In the genomic region with DNA sequence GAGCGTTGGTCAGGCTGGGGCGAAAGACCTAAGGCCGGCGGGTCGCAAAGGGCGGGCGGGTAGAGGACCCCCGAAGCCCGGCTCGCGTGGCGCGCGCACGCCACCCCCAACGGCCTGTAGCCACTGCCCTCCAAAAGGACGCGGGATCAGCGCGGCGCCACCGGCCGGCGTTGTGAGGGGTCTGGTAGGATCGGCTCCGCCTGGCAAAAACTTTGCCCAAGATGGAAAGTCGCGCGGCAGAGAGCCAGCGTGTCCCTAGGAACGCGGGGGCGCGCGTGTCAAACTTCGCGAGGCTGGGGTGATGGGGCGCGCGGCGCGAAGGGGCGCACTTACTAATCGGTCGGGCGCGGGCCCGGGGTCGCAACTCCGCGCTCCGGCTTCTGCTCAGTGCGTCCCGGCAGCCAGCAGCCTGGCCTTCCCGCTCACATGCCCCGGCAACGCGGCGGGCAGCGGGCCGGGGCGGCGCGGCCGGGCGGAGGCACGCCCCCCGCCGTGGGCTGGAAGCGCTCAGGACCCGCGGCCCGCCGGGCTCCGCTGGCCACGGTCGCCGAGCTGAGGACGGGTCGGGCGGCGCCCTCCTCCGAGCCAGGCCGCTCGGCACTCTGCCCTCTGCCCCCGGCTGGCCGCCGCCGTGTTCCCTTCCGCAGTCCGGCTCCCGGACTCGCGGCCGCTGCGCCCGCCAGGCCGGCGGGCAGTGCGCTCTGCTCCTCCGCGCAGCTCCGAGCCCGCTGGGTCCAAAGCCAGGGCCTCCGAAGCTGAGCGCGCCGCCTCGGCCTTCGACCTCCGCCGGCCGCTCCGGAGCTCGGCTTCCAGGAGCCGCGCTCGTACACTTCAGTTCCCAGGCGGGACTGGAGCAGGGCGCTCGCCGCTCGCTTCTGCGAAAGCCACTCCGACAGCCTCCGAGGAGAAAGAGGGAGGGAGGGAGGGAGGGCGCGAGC, we compare ENCODE assay signal across 8 mouse cellular contexts. TPM values are rescaled to one million over a fixed set of nuclear protein-coding genes. Genes with fewer than 3 reads are reported as not detected.
A peak's percentile ranks its signal among the peaks of the same experiment; 100 is the strongest.
DNase-seq lines count a peak whose midpoint lies in the region; ATAC-seq and TF ChIP-seq lines count a peak whose summit lies in the region.

Gene Sox13 (minus strand): TSS at position 835 of the 938 bp plus-strand sequence.

- peaks cover 17% of the 10 kb centered on the region for H3K27me3 ChIP-seq in spleen, adult 2 months (ENCODE audit: control insufficient read depth, insufficient read depth, low read length)
- H3K27me3 ChIP-seq in embryonic facial prominence, embryonic 13.5 days: peaks cover 18% of the 10 kb centered on the region
- peaks cover 4% of the 10 kb centered on the region; the same call in 1 of the 2 replicates for H3K27me3 ChIP-seq in heart, embryonic 11.5 days (ENCODE audit: control insufficient read depth, insufficient read depth, low read length)
- no peaks in the 10 kb centered on the region for H3K27me3 ChIP-seq in kidney, postnatal 0 days (ENCODE audit: insufficient read depth, low read length)
- peaks cover 7% of the 10 kb centered on the region for H3K27me3 ChIP-seq in liver, postnatal 0 days (ENCODE audit: insufficient read depth, low read length)

- no peak for TF ChIP-seq POLR2A in spleen, adult 2 months (IDR thresholded peaks at IDR 0.05; ENCODE audit: low read depth, low read length)
- TF ChIP-seq POLR2A in olfactory bulb, adult 2 months (IDR thresholded peaks at IDR 0.05; ENCODE audit: insufficient read depth, low read depth, low read length): peak; percentile 34; the same call in 1 of the 2 replicates

- no peak for TF ChIP-seq EP300 in liver, postnatal 0 days (IDR thresholded peaks at IDR 0.05; ENCODE audit: low read depth)

- DNase-seq in spleen, adult 2 months (ENCODE audit: low read depth in 1 of 2, low spot score in 2 of 2): no peak
- DNase-seq in spleen, postnatal 14 days (ENCODE audit: low spot score in 2 of 2): no peak
- peak; percentile 84 for DNase-seq in kidney, postnatal 0 days (ENCODE audit: low spot score)
- DNase-seq in liver, postnatal 0 days: peak; percentile 67
- peak; percentile 88 for DNase-seq in yolk sac, embryonic 10.5 days (ENCODE audit: low spot score)

- no peak for TF ChIP-seq CTCF in spleen, adult 2 months (IDR thresholded peaks at IDR 0.05; ENCODE audit: extremely low read depth, insufficient read depth, insufficient read length, insufficient replicate concordance)
- TF ChIP-seq CTCF in kidney, postnatal 0 days (IDR thresholded peaks at IDR 0.05; ENCODE audit: low read depth): no peak
- TF ChIP-seq CTCF in liver, postnatal 0 days (IDR thresholded peaks at IDR 0.05; ENCODE audit: low read depth): no peak
- TF ChIP-seq CTCF in olfactory bulb, adult 2 months (IDR thresholded peaks at IDR 0.05; ENCODE audit: insufficient read depth, low read depth, low read length): no peak

- peak within 1 kb of the TSS; percentile 55 for H3K4me3 ChIP-seq in spleen, adult 2 months (ENCODE audit: extremely low read depth, insufficient read depth, insufficient read length)
- H3K4me3 ChIP-seq in embryonic facial prominence, embryonic 13.5 days: peak within 1 kb of the TSS; percentile 73
- H3K4me3 ChIP-seq in heart, embryonic 11.5 days (ENCODE audit: low read depth, low read length): peak within 1 kb of the TSS; percentile 61
- H3K4me3 ChIP-seq in kidney, postnatal 0 days (replicated peaks; ENCODE audit: low read depth, low read length): peak within 1 kb of the TSS; percentile 80
- H3K4me3 ChIP-seq in liver, postnatal 0 days (ENCODE audit: low read depth, low read length): peak within 1 kb of the TSS; percentile 57
- peak within 1 kb of the TSS; percentile 56 for H3K4me3 ChIP-seq in olfactory bulb, adult 2 months (ENCODE audit: insufficient read depth, low read depth, low read length)

- no peaks in the 10 kb centered on the region for H3K9me3 ChIP-seq in embryonic facial prominence, embryonic 13.5 days
- H3K9me3 ChIP-seq in heart, embryonic 11.5 days (replicated peaks; ENCODE audit: control insufficient read depth, low read length): no peaks in the 10 kb centered on the region
- H3K9me3 ChIP-seq in kidney, postnatal 0 days (replicated peaks; ENCODE audit: low read length): no peaks in the 10 kb centered on the region
- H3K9me3 ChIP-seq in liver, postnatal 0 days (ENCODE audit: low read length): no peaks in the 10 kb centered on the region

- H3K4me2 ChIP-seq in embryonic facial prominence, embryonic 13.5 days: peak within 1 kb of the TSS; percentile 99
- H3K4me2 ChIP-seq in heart, embryonic 11.5 days: peak within 1 kb of the TSS; percentile 83
- peak within 1 kb of the TSS; percentile 95 for H3K4me2 ChIP-seq in kidney, postnatal 0 days (ENCODE audit: low read length)
- H3K4me2 ChIP-seq in liver, postnatal 0 days (ENCODE audit: low read depth, low read length): peak within 1 kb of the TSS; percentile 86

- peaks cover 3% of the 10 kb centered on the region for H3K4me1 ChIP-seq in spleen, adult 2 months (ENCODE audit: control insufficient read depth, insufficient read depth, insufficient read length)
- H3K4me1 ChIP-seq in embryonic facial prominence, embryonic 13.5 days: peaks cover 15% of the 10 kb centered on the region
- peaks cover 13% of the 10 kb centered on the region for H3K4me1 ChIP-seq in heart, embryonic 11.5 days (ENCODE audit: control insufficient read depth, insufficient read depth, low read length)
- H3K4me1 ChIP-seq in kidney, postnatal 0 days (replicated peaks; ENCODE audit: insufficient read depth, low read length): peaks cover 25% of the 10 kb centered on the region
- H3K4me1 ChIP-seq in liver, postnatal 0 days (ENCODE audit: insufficient read depth): peaks cover 3% of the 10 kb centered on the region; the same call in 1 of the 2 replicates
- peaks cover 9% of the 10 kb centered on the region for H3K4me1 ChIP-seq in olfactory bulb, adult 2 months (ENCODE audit: control insufficient read depth, insufficient read depth, low read length)

- under 1% methylated on average over 97 of the region's 128 CpGs for WGBS in spleen, adult 2 months
- under 1% methylated on average over 107 of the region's 128 CpGs for WGBS in embryonic facial prominence, embryonic 13.5 days
- WGBS in heart, embryonic 11.5 days (ENCODE audit: insufficient replicate concordance): under 1% methylated on average over 114 of the region's 128 CpGs
- WGBS in kidney, postnatal 0 days: under 1% methylated on average over 90 of the region's 128 CpGs
- 0% methylated on average over 72 of the region's 128 CpGs for WGBS in liver, postnatal 0 days (ENCODE audit: insufficient replicate concordance)
- under 1% methylated on average over 124 of the region's 128 CpGs for WGBS in olfactory bulb, adult 2 months

- ATAC-seq in embryonic facial prominence, embryonic 13.5 days (ENCODE audit: insufficient number of reproducible peaks, insufficient read depth, low FRiP score, low TSS enrichment, low read depth): 0 out of 2 replicates have a peak, but pooled peaks have one; percentile 53
- ATAC-seq in heart, embryonic 11.5 days (replicated peaks; ENCODE audit: insufficient number of reproducible peaks, low FRiP score, low TSS enrichment): peak; percentile 37
- ATAC-seq in kidney, postnatal 0 days (replicated peaks; ENCODE audit: low FRiP score, low read depth): peak; percentile 75
- ATAC-seq in liver, postnatal 0 days: peak; percentile 78

- H3K36me3 ChIP-seq in spleen, adult 2 months (ENCODE audit: control insufficient read depth, insufficient read depth, low read length): no peaks in the 10 kb centered on the region
- H3K36me3 ChIP-seq in embryonic facial prominence, embryonic 13.5 days: no peaks in the 10 kb centered on the region
- no peaks in the 10 kb centered on the region for H3K36me3 ChIP-seq in heart, embryonic 11.5 days (ENCODE audit: control insufficient read depth, insufficient read depth, low read length)
- H3K36me3 ChIP-seq in kidney, postnatal 0 days (ENCODE audit: insufficient read depth, low read length): no peaks in the 10 kb centered on the region
- no peaks in the 10 kb centered on the region for H3K36me3 ChIP-seq in liver, postnatal 0 days (replicated peaks; ENCODE audit: insufficient read depth, low read length)

- H3K27ac ChIP-seq in spleen, adult 2 months (ENCODE audit: insufficient read depth, low read length): peak within 1 kb of the TSS; percentile 44; the same call in 1 of the 2 replicates
- peak within 1 kb of the TSS; percentile 77 for H3K27ac ChIP-seq in embryonic facial prominence, embryonic 13.5 days
- H3K27ac ChIP-seq in heart, embryonic 11.5 days (ENCODE audit: low read depth, low read length): peak within 1 kb of the TSS; percentile 82
- peak within 1 kb of the TSS; percentile 97 for H3K27ac ChIP-seq in kidney, postnatal 0 days
- peak within 1 kb of the TSS; percentile 59 for H3K27ac ChIP-seq in liver, postnatal 0 days (ENCODE audit: low read depth)
- no peak within 1 kb of the TSS for H3K27ac ChIP-seq in olfactory bulb, adult 2 months (ENCODE audit: insufficient read depth, low read depth, low read length)

- peak within 1 kb of the TSS; percentile 82 for H3K9ac ChIP-seq in embryonic facial prominence, embryonic 13.5 days
- H3K9ac ChIP-seq in heart, embryonic 11.5 days (ENCODE audit: low read depth, low read length): peak within 1 kb of the TSS; percentile 68
- H3K9ac ChIP-seq in kidney, postnatal 0 days (ENCODE audit: low read depth, low read length): peak within 1 kb of the TSS; percentile 95
- H3K9ac ChIP-seq in liver, postnatal 0 days (replicated peaks): peak within 1 kb of the TSS; percentile 69

RNA-seq across cellular contexts. Expression of gene Sox13, which starts in this region (rescaled TPM):
- 12.4 and 13.6 TPM in 2 replicates for polyA plus RNA-seq in spleen, adult 2 months (2012; rRNA removed)
- 5.2 and 7.3 TPM in 2 replicates for polyA plus RNA-seq in embryonic facial prominence, embryonic 13.5 days (2015; fragmentation: Nextera tagmentation; extraction: Ambion mirVana)
- 3.3 and 3.7 TPM in 2 replicates for polyA plus RNA-seq in heart, embryonic 11.5 days (2014; fragmentation: Nextera tagmentation; extraction: Ambion mirVana)
- polyA plus RNA-seq in kidney, postnatal 0 days (2015; fragmentation: Nextera tagmentation; extraction: Ambion mirVana): 12.0 and 13.7 TPM in 2 replicates
- polyA plus RNA-seq in liver, postnatal 0 days (2015; fragmentation: Nextera tagmentation; extraction: Ambion mirVana): 1.3 and 1.9 TPM in 2 replicates
- polyA plus RNA-seq in olfactory bulb, adult 2 months (2012; ENCODE audit: insufficient read depth, insufficient read length, low replicate concordance, missing spikeins): not detected in 2 replicates

Comparison
In these comparisons a context has a peak if more than half of its experiments do, and no peak if none do; other contexts are left out.
1. DNase-seq: peak in kidney, postnatal 0 days (single experiment), liver, postnatal 0 days (single experiment) and yolk sac, embryonic 10.5 days (single experiment); none in spleen, adult 2 months (0 of 2) and spleen, postnatal 14 days (0 of 2).
2. Peak in every context shown above with its lines, with median percentiles within 50 percentile points of each other: H3K4me3 ChIP-seq, ATAC-seq, H3K4me2 ChIP-seq and H3K9ac ChIP-seq.